Mouse (Mus musculus): ENCODE measurements around the gene Ybx2.
A peak's percentile ranks its signal among the peaks of the same experiment; 100 is the strongest.
"Not testable (repeated sequence)": the region's sequence is repeated elsewhere in the genome, so short reads cannot be mapped to it uniquely, and the experiment has no call there.

Ybx2 gene

GRCm38 (mm10) chr11:69914372-69914764, 21.2 kb upstream of the Ybx2 start:
- ATAC-seq (ENCODE audit: insufficient number of reproducible peaks, low FRiP score, low TSS enrichment), result no peak

GRCm38 (mm10) chr11:69914917-69915430, 20.6 kb upstream of the Ybx2 start:
- ATAC-seq (ENCODE audit: insufficient number of reproducible peaks, low FRiP score, low TSS enrichment), result no peak

- ATAC-seq (ENCODE audit: insufficient number of reproducible peaks, low FRiP score, low TSS enrichment), result no peak
Observed at GRCm38 (mm10) chr11:69915667-69916627, 19.6 kb upstream of the Ybx2 start.

GRCm38 (mm10) chr11:69916652-69917378, 18.8 kb upstream of the Ybx2 start:
- not testable (repeated sequence) for ATAC-seq (ENCODE audit: insufficient number of reproducible peaks, low FRiP score, low TSS enrichment)

GRCm38 (mm10) chr11:69917379-69917948, 18.1 kb upstream of the Ybx2 start:
- ATAC-seq (ENCODE audit: insufficient number of reproducible peaks, low FRiP score, low TSS enrichment), result no peak

GRCm38 (mm10) chr11:69918118-69918517, 17.5 kb upstream of the Ybx2 start:
- no peak for ATAC-seq (ENCODE audit: insufficient number of reproducible peaks, low FRiP score, low TSS enrichment)

- ATAC-seq (ENCODE audit: insufficient number of reproducible peaks, low FRiP score, low TSS enrichment), result no peak
Observed at GRCm38 (mm10) chr11:69919053-69919452, 16.5 kb upstream of the Ybx2 start.

- ATAC-seq (ENCODE audit: insufficient number of reproducible peaks, low FRiP score, low TSS enrichment), result no peak
Observed at GRCm38 (mm10) chr11:69919661-69920265, 15.8 kb upstream of the Ybx2 start.

- peak; percentile 10; the same call in 1 of the 2 replicates for ATAC-seq (ENCODE audit: insufficient number of reproducible peaks, low FRiP score, low TSS enrichment)
Observed at GRCm38 (mm10) chr11:69920266-69921031, 15.1 kb upstream of the Ybx2 start.

GRCm38 (mm10) chr11:69921114-69922011, 14.2 kb upstream of the Ybx2 start, which contains the start of gene Eif5a:
Gene Eif5a (minus strand): TSS chr11:69921958.
- peak; percentile 91 for ATAC-seq (ENCODE audit: insufficient number of reproducible peaks, low FRiP score, low TSS enrichment)

- ATAC-seq (ENCODE audit: insufficient number of reproducible peaks, low FRiP score, low TSS enrichment), result no peak
Observed at GRCm38 (mm10) chr11:69922012-69922756, 13.4 kb upstream of the Ybx2 start.

- no peak for ATAC-seq (ENCODE audit: insufficient number of reproducible peaks, low FRiP score, low TSS enrichment)
Observed at GRCm38 (mm10) chr11:69922796-69923195, 12.8 kb upstream of the Ybx2 start.

GRCm38 (mm10) chr11:69927501-69927900, 8.1 kb upstream of the Ybx2 start:
- no peak for ATAC-seq (ENCODE audit: insufficient number of reproducible peaks, low FRiP score, low TSS enrichment)

GRCm38 (mm10) chr11:69929712-69930111, 5.9 kb upstream of the Ybx2 start:
- no peak for ATAC-seq (ENCODE audit: insufficient number of reproducible peaks, low FRiP score, low TSS enrichment)

- ATAC-seq (ENCODE audit: insufficient number of reproducible peaks, low FRiP score, low TSS enrichment), result not testable (repeated sequence)
Observed at GRCm38 (mm10) chr11:69930176-69930575, 5.4 kb upstream of the Ybx2 start.

- no peak for ATAC-seq (ENCODE audit: insufficient number of reproducible peaks, low FRiP score, low TSS enrichment)
Observed at GRCm38 (mm10) chr11:69930967-69931537, 4.5 kb upstream of the Ybx2 start.

- ATAC-seq (ENCODE audit: insufficient number of reproducible peaks, low FRiP score, low TSS enrichment), result no peak
Observed at GRCm38 (mm10) chr11:69931769-69932168, 3.8 kb upstream of the Ybx2 start.
